ENCODE assay signal across 11 mouse cellular contexts in the genomic region with DNA sequence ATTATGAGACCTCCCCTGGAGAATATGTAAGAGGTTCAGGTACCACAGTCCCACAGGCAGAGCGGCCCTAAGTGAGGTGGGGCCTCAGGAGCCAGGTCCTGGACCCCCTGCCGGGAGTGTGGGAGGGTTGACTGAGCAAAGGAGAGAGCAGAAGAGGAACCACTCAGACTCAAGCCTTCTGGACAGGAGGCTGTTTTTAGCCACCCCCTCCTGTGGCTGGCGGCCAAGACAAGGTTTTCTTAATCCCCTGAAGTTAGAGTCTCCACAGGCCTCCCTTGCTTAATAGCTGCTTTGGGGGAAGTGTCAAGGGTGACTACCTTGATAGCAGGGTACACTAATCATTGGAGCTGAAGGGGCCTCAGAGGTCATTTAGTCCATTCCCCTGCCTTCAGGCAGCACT. TPM values are rescaled to one million over a fixed set of nuclear protein-coding genes. Genes with fewer than 3 reads are reported as not detected.
DNase-seq lines count a peak whose midpoint lies in the region; ATAC-seq and TF ChIP-seq lines count a peak whose summit lies in the region.
"Had no signal": no experiment of that assay in that cellular context is flagged by ENCODE, and none has a peak within 500 bp of the region (broad histone marks: within the 10 kb centered on the region; RNA-seq: fewer than 3 reads in every experiment).

No protein-coding gene starts in this region.

- no peak overlapping the region for H3K9ac ChIP-seq in liver, postnatal 0 days (replicated peaks)
- no peak overlapping the region for H3K9ac ChIP-seq in liver, embryonic 11.5 days (ENCODE audit: low read depth, low read length)

- WGBS in liver, postnatal 0 days (ENCODE audit: insufficient replicate concordance): 46% methylated on average over 3 of the region's 3 CpGs
- WGBS in liver, embryonic 11.5 days: 32% methylated on average over 3 of the region's 3 CpGs
- 42% methylated on average over 3 of the region's 3 CpGs for WGBS in limb, embryonic 10.5 days

- no peak for ATAC-seq in liver, postnatal 0 days
- no peak for ATAC-seq in liver, embryonic 11.5 days (replicated peaks; ENCODE audit: low FRiP score)
- ATAC-seq in inflammation-experienced regulatory T-cells, adult 6 months: no peak
- ATAC-seq: forebrain, embryonic 14.5 days had no signal

- intact Hi-C loops in gastrocnemius, adult 2 months (cut with DNase I): loop anchor here (2.0 kb wide), 1 partner anchor 18 kb away; no protein-coding TSS in a partner anchor

- no peak overlapping the region for H3K4me2 ChIP-seq in liver, postnatal 0 days (ENCODE audit: low read depth, low read length)
- H3K4me2 ChIP-seq in liver, embryonic 11.5 days: no peak overlapping the region

- no peaks in the 10 kb centered on the region for H3K36me3 ChIP-seq in liver, postnatal 0 days (replicated peaks; ENCODE audit: insufficient read depth, low read length)
- no peaks in the 10 kb centered on the region for H3K36me3 ChIP-seq in liver, embryonic 11.5 days (ENCODE audit: control insufficient read depth, insufficient read depth, low read length)
- H3K36me3 ChIP-seq in limb, embryonic 10.5 days: no peaks in the 10 kb centered on the region

- no peak overlapping the region for H3K4me3 ChIP-seq in gastrocnemius, adult 2 months
- H3K4me3 ChIP-seq in liver, postnatal 0 days (ENCODE audit: low read depth, low read length): no peak overlapping the region
- no peak overlapping the region for H3K4me3 ChIP-seq in liver, embryonic 11.5 days (ENCODE audit: low read depth, low read length)
- no peak overlapping the region for H3K4me3 ChIP-seq in limb, embryonic 10.5 days

- H3K4me1 ChIP-seq in liver, postnatal 0 days (ENCODE audit: insufficient read depth): peaks cover 28% of the 10 kb centered on the region
- H3K4me1 ChIP-seq in liver, embryonic 11.5 days (replicated peaks; ENCODE audit: control insufficient read depth, insufficient read depth, low read length): peaks cover 24% of the 10 kb centered on the region
- peaks cover 50% of the 10 kb centered on the region for H3K4me1 ChIP-seq in limb, embryonic 10.5 days

- H3K27me3 ChIP-seq in liver, postnatal 0 days (ENCODE audit: insufficient read depth, low read length): no peaks in the 10 kb centered on the region
- H3K27me3 ChIP-seq in liver, embryonic 11.5 days (replicated peaks; ENCODE audit: control insufficient read depth, insufficient read depth, low read length): no peaks in the 10 kb centered on the region
- H3K27me3 ChIP-seq in limb, embryonic 10.5 days (ENCODE audit: low read depth, poor library complexity, severe bottlenecking): no peaks in the 10 kb centered on the region

- no peak for TF ChIP-seq CTCF in gastrocnemius, adult 2 months (IDR thresholded peaks at IDR 0.05)
- no peak for TF ChIP-seq CTCF in liver, postnatal 0 days (IDR thresholded peaks at IDR 0.05; ENCODE audit: low read depth)

- DNase-seq in gastrocnemius, adult 2 months: no peak
- no peak for DNase-seq in gastrocnemius, adult 18-20 months (ENCODE audit: low spot score)
- peak; percentile 37 for DNase-seq in liver, postnatal 0 days
- no peak for DNase-seq in liver, embryonic 11.5 days (ENCODE audit: low spot score)
- DNase-seq in NIH3T3 (ENCODE audit: low read depth): peak; percentile 78
- peak; percentile 27 for DNase-seq in limb, embryonic 10.5 days (ENCODE audit: low spot score)
- DNase-seq in adrenal gland, adult 8-10 months: no peak
- DNase-seq: right cerebral cortex, adult 18-20 months had no signal

- H3K9me3 ChIP-seq in liver, postnatal 0 days (ENCODE audit: low read length): no peaks in the 10 kb centered on the region
- H3K9me3 ChIP-seq in liver, embryonic 11.5 days (ENCODE audit: control insufficient read depth, low read length): no peaks in the 10 kb centered on the region
- no peaks in the 10 kb centered on the region for H3K9me3 ChIP-seq in limb, embryonic 10.5 days (replicated peaks)

- H3K27ac ChIP-seq in gastrocnemius, adult 2 months: peak overlapping the region; percentile 43; the same call in 1 of the 2 replicates
- no peak overlapping the region for H3K27ac ChIP-seq in liver, postnatal 0 days (ENCODE audit: low read depth)
- H3K27ac ChIP-seq in liver, embryonic 11.5 days (ENCODE audit: low read depth, low read length): no peak overlapping the region
- H3K27ac ChIP-seq in limb, embryonic 10.5 days: peak overlapping the region; percentile 62; the same call in 1 of the 2 replicates
- H3K27ac ChIP-seq: kidney, postnatal 0 days had no signal

- TF ChIP-seq EP300 in liver, postnatal 0 days (IDR thresholded peaks at IDR 0.05; ENCODE audit: low read depth): no peak

RNA-seq across cellular contexts. Expression of a gene that starts 27.3 kb away (rescaled TPM):
- total RNA-seq in gastrocnemius, adult 2 months (2021): 100 to 1,000 TPM in 1 of 2 experiments, 10 to 100 TPM in 1; 15.4 to 183 TPM
- total RNA-seq in gastrocnemius, adult 18-20 months (2021): 100 to 1,000 TPM in 1 of 2 experiments, 1 to 10 TPM in 1; 8.1 to 202 TPM
- 3.6 and 5.2 TPM in 2 replicates for polyA plus RNA-seq in liver, postnatal 0 days (2015; fragmentation: Nextera tagmentation; extraction: Ambion mirVana)
- polyA plus RNA-seq in liver, embryonic 11.5 days (2014; fragmentation: Nextera tagmentation; extraction: Ambion mirVana): 2.7 and 4.3 TPM in 2 replicates
- 30.3 and 58.7 TPM in 2 replicates for polyA plus RNA-seq in limb, embryonic 10.5 days (2016; fragmentation: Nextera tagmentation; extraction: Ambion mirVana)
- total RNA-seq in adrenal gland, adult 8-10 months (2022): 10 to 100 TPM; 27.9 to 91.5 (median 34.7) TPM
- polyA plus RNA-seq in inflammation-experienced regulatory T-cells, adult 6 months (2017; shearing (Covaris generic)): 10 to 100 TPM; 11.5 to 25.9 (median 14.4) TPM

RNA-seq across cellular contexts. Expression of a gene that starts 44.9 kb away (rescaled TPM):
- total RNA-seq in gastrocnemius, adult 2 months (2021): 10 to 100 TPM; 60.4 to 77.5 TPM
- 10 to 100 TPM; 73.4 to 80.1 TPM for total RNA-seq in gastrocnemius, adult 18-20 months (2021)
- 15.5 and 17.0 TPM in 2 replicates for polyA plus RNA-seq in liver, postnatal 0 days (2015; fragmentation: Nextera tagmentation; extraction: Ambion mirVana)
- 27.4 and 30.2 TPM in 2 replicates for polyA plus RNA-seq in liver, embryonic 11.5 days (2014; fragmentation: Nextera tagmentation; extraction: Ambion mirVana)
- 25.8 and 28.2 TPM in 2 replicates for polyA plus RNA-seq in limb, embryonic 10.5 days (2016; fragmentation: Nextera tagmentation; extraction: Ambion mirVana)
- 10 to 100 TPM; 59.3 to 67.0 (median 62.9) TPM for total RNA-seq in adrenal gland, adult 8-10 months (2022)
- 10 to 100 TPM; 15.7 to 18.1 (median 17.4) TPM for polyA plus RNA-seq in inflammation-experienced regulatory T-cells, adult 6 months (2017; shearing (Covaris generic))

Comparison
In these comparisons a context has a peak if more than half of its experiments do, and no peak if none do; other contexts are left out.
1. DNase-seq: peak in liver, postnatal 0 days (single experiment), NIH3T3 (single experiment) and limb, embryonic 10.5 days (single experiment); none in gastrocnemius, adult 2 months (single experiment), gastrocnemius, adult 18-20 months (single experiment), liver, embryonic 11.5 days (single experiment) and adrenal gland, adult 8-10 months (single experiment).
2. H3K27ac ChIP-seq: peak in gastrocnemius, adult 2 months (single experiment) and limb, embryonic 10.5 days (single experiment); none in liver, postnatal 0 days (single experiment) and liver, embryonic 11.5 days (single experiment).